Mouse (Mus musculus): ENCODE data around the gene Eml4.

Gene Eml4

GRCm38 (mm10) chr17:83378444-83378762 lies 27.7 kb downstream of the Eml4 start:
- DNase-seq (ENCODE audit: low read depth, low spot score) = no peak

- DNase-seq (ENCODE audit: low read depth, low spot score) = no peak
These were observed 28.6 kb downstream of the Eml4 start for GRCm38 (mm10) chr17:83379366-83379765.

GRCm38 (mm10) chr17:83379791-83380190 lies 29.1 kb downstream of the Eml4 start:
- DNase-seq (ENCODE audit: low read depth, low spot score) = no peak

GRCm38 (mm10) chr17:83382752-83383151 lies 32.0 kb downstream of the Eml4 start:
- no peak for DNase-seq (ENCODE audit: low read depth, low spot score)

- DNase-seq (ENCODE audit: low read depth, low spot score) = no peak
These were observed 34.2 kb downstream of the Eml4 start for GRCm38 (mm10) chr17:83384981-83385380.

- no peak for DNase-seq (ENCODE audit: low read depth, low spot score)
These were observed 36.4 kb downstream of the Eml4 start for GRCm38 (mm10) chr17:83387161-83387560.

- no peak for DNase-seq (ENCODE audit: low read depth, low spot score)
These were observed 43.3 kb downstream of the Eml4 start for GRCm38 (mm10) chr17:83394013-83394412.

- no peak for DNase-seq (ENCODE audit: low read depth, low spot score)
These were observed 46.9 kb downstream of the Eml4 start for GRCm38 (mm10) chr17:83397571-83398100.

GRCm38 (mm10) chr17:83398756-83399155 lies 48.0 kb downstream of the Eml4 start:
- DNase-seq (ENCODE audit: low read depth, low spot score) = no peak

GRCm38 (mm10) chr17:83430607-83431006 lies 79.9 kb downstream of the Eml4 start:
- no peak for DNase-seq (ENCODE audit: low read depth, low spot score)

- no peak for DNase-seq (ENCODE audit: low read depth, low spot score)
These were observed 92.7 kb downstream of the Eml4 start for GRCm38 (mm10) chr17:83443406-83443805.

GRCm38 (mm10) chr17:83449583-83449982 lies 98.9 kb downstream of the Eml4 start:
- no peak for DNase-seq (ENCODE audit: low read depth, low spot score)

GRCm38 (mm10) chr17:83451367-83451766 lies 100.6 kb downstream of the Eml4 start:
- DNase-seq (ENCODE audit: low read depth, low spot score) = no peak

GRCm38 (mm10) chr17:83451796-83452195 lies 101.1 kb downstream of the Eml4 start:
- no peak for DNase-seq (ENCODE audit: low read depth, low spot score)

GRCm38 (mm10) chr17:83452451-83452850 lies 101.7 kb downstream of the Eml4 start:
- DNase-seq (ENCODE audit: low read depth, low spot score) = no peak

- no peak for DNase-seq (ENCODE audit: low read depth, low spot score)
These were observed 102.9 kb downstream of the Eml4 start for GRCm38 (mm10) chr17:83453587-83453986.

GRCm38 (mm10) chr17:83457271-83457670 lies 106.5 kb downstream of the Eml4 start:
- no peak for DNase-seq (ENCODE audit: low read depth, low spot score)

- no peak for DNase-seq (ENCODE audit: low read depth, low spot score)
These were observed 115.2 kb downstream of the Eml4 start for GRCm38 (mm10) chr17:83465969-83466368.

GRCm38 (mm10) chr17:83466697-83467251 lies 116.0 kb downstream of the Eml4 start:
- no peak for DNase-seq (ENCODE audit: low read depth, low spot score)

GRCm38 (mm10) chr17:83469586-83469985 lies 118.9 kb downstream of the Eml4 start:
- DNase-seq (ENCODE audit: low read depth, low spot score) = no peak

GRCm38 (mm10) chr17:83477089-83477488 lies 126.4 kb downstream of the Eml4 start:
- DNase-seq (ENCODE audit: low read depth, low spot score) = no peak

GRCm38 (mm10) chr17:83481551-83481950 lies 130.8 kb downstream of the Eml4 start:
- DNase-seq (ENCODE audit: low read depth, low spot score) = no peak

- no peak for DNase-seq (ENCODE audit: low read depth, low spot score)
These were observed 132.2 kb downstream of the Eml4 start for GRCm38 (mm10) chr17:83482817-83483536.

Data from embryo, embryonic 11.5 days (tissue).